Mouse (Mus musculus) thymus, postnatal 36 days (tissue): ENCODE results near the gene Tns1.
"Not testable (repeated sequence)": the region's sequence is repeated elsewhere in the genome, so short reads cannot be mapped to it uniquely, and the experiment has no call there.

Experiments used
- DNase-seq, 2 experiments: peaks; one replicate each; pipeline ENCODE4 v3.0.0; 2022; ENCODE audit warnings: mixed read lengths in 2 of 2

Gene Tns1

GRCm38 (mm10) chr1:74124021-74124981 is at the start of gene Tns1:
Tns1 (minus strand) TSS chr1:74124449.
- DNase-seq: peak; percentile 69 to 78

- no peak for DNase-seq
These were observed 48.5 kb upstream of the Tns1 start for GRCm38 (mm10) chr1:74172722-74173121.

- no peak for DNase-seq
These were observed 45.5 kb upstream of the Tns1 start for GRCm38 (mm10) chr1:74169721-74170120.

DNA sequence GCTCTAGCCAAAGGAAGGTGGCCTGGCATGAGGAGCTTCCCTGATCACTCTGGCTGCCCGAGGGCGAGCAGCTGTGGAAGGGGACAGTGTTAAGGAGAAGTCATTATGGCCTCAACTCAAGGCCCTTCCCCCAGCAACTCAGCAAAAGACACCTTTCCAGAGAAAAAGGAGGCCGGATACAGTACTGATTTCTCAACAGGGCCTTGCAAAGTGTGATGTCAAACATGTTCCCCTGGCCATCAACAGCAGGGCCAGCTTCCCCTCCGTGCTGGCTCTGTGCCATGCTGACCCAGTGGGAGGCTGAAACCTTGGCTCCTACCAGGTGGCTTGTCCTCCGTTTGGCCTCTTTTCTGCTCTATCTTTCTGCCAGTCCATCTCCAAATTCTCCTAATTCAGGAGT is 42.9 kb upstream of the Tns1 start:
- no peak for DNase-seq

DNA sequence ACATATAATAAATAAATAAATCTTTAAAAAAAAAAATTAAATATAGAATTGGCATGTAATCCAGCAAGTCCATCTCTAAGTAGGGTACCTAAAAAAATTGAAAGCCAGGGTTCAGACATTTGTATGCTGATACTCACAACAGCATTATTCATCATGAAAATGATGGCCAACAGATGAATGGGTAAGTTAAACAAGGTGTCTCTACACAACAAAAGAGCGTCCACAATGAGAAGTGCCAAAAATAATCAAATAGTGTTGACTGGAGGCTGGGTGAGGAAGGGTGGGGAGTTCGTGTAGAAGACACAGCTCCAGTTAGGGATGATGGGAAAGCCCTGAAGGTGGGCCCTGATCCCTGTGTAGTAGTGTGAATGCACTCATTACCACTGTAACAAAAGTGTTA is 35.8 kb upstream of the Tns1 start:
- no peak for DNase-seq

- DNase-seq: not testable (repeated sequence)
These were observed 35.4 kb upstream of the Tns1 start for GRCm38 (mm10) chr1:74159613-74160012.

GRCm38 (mm10) chr1:74156381-74156910 is 32.2 kb upstream of the Tns1 start:
- DNase-seq: no peak

DNA sequence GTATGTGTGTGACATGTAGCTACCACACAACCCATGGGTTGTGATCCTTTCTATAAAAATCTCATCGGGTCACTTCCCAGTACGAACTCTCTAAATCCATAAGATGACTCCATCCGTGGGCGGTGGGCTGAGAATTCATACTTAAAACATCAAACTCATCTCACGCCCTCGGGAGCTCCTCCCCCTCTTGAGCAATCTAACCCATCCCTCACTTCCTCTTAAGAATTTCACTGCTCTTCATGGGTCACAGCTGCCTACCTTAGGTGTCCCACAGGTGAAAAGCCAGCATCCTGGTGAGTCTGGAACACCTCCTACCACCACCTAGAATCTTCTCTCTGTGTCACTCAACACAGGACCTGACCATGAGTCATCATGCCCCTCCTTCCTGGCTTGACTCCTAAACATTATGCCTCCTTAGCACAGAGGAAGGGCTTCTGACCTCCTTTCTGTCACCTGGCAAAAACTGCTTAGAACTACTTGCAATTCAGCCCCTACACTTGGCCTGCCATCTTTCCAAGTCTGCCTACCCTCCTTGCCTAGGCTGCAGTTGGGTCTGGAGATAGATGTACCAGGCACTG is 31.3 kb upstream of the Tns1 start:
- no peak for DNase-seq

DNA sequence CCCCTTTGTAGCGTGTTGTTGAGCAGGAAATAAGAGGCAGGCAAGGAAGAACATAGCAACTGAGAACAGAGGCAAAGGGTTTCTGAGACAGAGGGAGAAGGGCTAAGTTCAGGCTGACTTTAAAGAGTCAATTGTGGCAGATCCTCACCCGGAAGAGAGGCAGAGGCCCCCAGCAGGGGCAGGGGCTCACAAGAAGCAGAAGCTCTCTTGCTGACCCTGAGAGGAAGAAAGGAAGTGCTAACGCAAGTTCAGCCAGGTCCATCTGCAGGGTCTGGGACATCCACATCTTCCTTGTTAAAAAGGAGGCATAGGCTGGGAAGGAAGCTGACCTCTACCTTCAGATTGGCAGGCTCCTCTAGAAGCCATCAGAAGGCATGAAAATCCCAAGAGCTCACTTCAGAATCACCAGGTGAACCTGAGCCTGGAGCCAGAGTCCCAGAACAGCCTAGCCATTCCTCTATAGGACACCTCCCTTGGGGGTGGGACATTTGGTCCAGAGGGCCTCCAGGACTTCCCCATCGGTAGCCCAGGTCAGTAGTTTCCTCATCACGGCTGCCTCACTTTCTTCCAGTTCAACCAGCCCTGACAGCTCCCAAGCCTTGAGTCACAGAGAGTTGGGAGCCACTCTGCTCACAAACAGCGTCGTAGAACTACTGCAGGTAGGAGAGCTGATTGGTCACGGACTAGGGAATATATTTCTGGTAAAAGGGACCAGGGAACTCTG is 29.4 kb upstream of the Tns1 start, which contains the start of gene Cxcr2:
Gene Cxcr2 (plus strand): TSS at position 529 of the 724 bp plus-strand sequence.
- peak; percentile 31 to 44 for DNase-seq

- no peak for DNase-seq
These were observed 26.8 kb upstream of the Tns1 start for GRCm38 (mm10) chr1:74151091-74151490.

- no peak for DNase-seq
These were observed 25.9 kb upstream of the Tns1 start for GRCm38 (mm10) chr1:74150101-74150500.

GRCm38 (mm10) chr1:74149106-74149885 is 25.0 kb upstream of the Tns1 start:
- no peak for DNase-seq

GRCm38 (mm10) chr1:74141781-74142180 is 17.5 kb upstream of the Tns1 start:
- no peak for DNase-seq

DNA sequence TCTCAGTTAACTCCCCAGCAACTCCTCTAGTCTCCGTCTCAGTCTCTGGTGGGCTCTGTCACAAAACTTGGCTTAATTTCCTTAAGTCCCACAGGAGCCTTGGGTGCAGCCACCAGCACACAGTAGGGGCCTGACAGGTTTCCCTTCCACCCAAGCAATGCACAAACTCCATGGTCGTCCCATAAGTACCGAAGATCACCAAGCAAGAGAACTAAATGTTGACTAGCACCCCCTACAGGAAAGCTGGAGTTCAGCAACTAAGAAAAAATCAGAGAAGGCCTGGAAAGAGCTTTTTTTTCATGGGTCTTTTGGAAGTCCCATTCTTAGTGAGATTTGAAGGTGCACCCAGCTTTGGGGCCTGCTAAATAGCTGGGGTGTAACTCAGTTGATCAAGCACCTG is 15.2 kb upstream of the Tns1 start:
- DNase-seq: no peak

GRCm38 (mm10) chr1:74135326-74135950 is 11.2 kb upstream of the Tns1 start:
- DNase-seq: no peak

DNA sequence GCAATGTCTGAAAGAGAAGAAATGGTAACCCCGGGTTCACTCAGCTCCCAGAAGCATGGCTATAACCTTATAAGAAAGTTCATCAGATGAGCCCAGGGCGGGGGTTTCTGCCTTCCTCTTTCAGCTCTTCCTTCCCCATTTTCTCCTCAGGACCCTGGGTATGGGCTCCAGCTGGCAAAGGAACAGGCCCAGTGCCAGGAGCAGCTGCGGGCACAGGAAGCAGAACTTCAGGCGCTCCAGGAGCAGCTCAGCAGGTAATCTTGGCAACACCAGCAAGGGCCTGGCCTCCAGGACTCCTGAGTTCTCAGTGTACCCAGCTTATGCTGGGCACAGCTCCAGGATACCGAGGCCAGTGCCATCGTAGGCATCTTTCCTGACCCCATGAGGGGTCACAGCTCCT is 9.7 kb upstream of the Tns1 start:
- DNase-seq: no peak

DNA sequence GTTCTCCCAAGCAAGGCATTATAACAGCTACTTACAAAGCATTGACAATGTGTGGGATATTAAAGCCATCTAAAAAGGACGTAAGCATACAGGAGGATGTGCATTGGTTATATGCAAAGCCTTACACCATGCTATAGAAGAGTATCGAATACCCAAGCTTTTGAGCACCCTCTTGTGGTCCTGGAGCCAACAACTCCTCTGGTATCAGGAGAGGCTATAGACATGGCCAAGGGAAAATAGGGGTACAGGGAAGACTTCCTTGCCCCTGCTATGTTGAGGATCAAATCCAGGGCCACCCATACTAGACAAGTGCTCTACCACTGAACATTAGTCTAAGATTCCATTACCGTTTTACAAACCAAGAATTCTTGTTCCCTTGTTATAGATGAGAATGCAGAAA is 7.8 kb upstream of the Tns1 start:
- DNase-seq: no peak

- DNase-seq: no peak
These were observed 6.8 kb upstream of the Tns1 start for GRCm38 (mm10) chr1:74130883-74131659.

GRCm38 (mm10) chr1:74124991-74125552 is 823 bp upstream of the Tns1 start, which contains the start of gene Rufy4:
Rufy4 (plus strand) TSS chr1:74125541.
- peak; percentile 79 to 83 for DNase-seq

GRCm38 (mm10) chr1:74123215-74123614 is 1.0 kb downstream of the Tns1 start:
- no peak for DNase-seq
